Mouse (Mus musculus) kidney, adult 2 months (tissue): ENCODE results near the gene Wscd2.

Experiments used
- CTCF ChIP-seq: fragments of 200-500 bp; conservative IDR thresholded peaks from 2 replicates; pipeline ENCODE4 v1.5.1; 2011; ENCODE audit warnings: low read depth, mild to moderate bottlenecking, control low read depth, low read length, moderate library complexity, mixed read lengths; ENCODE audit not compliant: insufficient read depth, insufficient read length
- POLR2A ChIP-seq: fragments of 200-500 bp; IDR thresholded peaks from one replicate; pipeline ENCODE4 v1.6.1; 2011; ENCODE audit warnings: low read depth, low read length, control low read depth

DNA sequence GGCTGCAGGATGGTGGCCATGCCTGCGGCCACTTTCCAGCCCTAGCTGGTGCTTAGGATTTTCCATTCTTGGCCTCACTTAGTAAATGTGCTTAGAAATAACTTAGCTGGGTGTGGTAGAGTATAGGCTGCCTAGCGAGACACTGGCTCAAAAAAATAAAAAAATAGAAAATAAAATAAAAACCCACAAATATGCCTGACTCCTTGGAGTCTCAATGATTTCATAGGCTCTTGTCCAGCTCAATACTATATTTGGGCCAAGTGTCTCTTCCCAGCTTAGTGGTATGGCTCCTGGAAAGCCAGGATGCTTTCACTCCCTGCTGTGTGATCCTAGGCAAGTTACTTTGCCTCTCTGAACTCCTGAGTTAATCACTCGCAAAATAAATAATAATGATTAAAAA, 139.1 kb downstream of the Wscd2 start:
- no peak for TF ChIP-seq POLR2A
- TF ChIP-seq CTCF = no peak
